Mouse (Mus musculus): ENCODE results near the gene Gucy2g. TPM values are rescaled to one million over a fixed set of nuclear protein-coding genes. Genes with fewer than 3 reads are reported as not detected.
A peak's percentile ranks its signal among the peaks of the same experiment; 100 is the strongest.

Gucy2g gene
- polyA plus RNA-seq, 1 experiment from 2014 or later, result not detected

DNA sequence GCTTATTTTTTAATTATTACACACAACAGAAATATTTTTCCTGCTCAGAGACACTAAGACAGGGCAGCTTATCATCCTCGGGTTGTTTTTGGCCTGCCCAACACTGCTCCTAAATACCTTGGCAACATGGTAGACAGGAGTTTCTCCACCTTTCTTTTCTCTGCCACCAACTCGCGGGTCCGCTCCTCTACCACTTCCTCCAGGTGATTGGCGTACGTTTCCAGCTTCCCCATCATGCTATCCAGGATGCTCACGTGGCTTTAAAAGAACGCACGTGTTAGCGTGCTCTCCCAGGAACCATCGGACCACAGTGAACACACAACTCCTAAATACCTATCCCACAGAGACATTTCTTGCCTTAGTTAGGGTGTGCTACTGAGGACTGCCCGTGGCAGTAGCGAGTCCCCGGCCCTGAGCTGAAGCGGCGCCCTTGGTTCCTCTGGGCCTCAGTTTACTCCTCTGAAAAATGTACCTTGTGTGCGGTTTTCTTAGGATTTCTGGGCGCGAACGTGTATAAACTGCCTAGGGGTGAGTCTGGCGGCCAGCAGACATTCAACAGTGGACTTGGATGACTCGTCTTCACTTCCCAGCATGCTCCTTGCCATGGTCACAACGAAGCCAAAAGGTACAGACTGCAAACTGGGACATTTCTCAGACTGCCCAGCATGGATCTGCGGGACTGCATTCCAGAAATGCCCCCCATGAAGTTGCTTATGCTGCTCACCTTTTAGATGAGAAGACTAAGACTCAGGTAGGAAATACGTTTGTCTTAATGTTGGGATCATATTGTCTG, 33.1 kb downstream of the Gucy2g start:
- Histone ChIP-seq H3K36me3 (ENCODE audit: control insufficient read depth, insufficient read depth, low read length) (no peaks in the 10 kb centered on the region), H3K9me3 (ENCODE audit: control insufficient read depth, low read length) (no peaks in the 10 kb centered on the region), H3K4me1 (replicated peaks; ENCODE audit: control insufficient read depth, insufficient read depth, low read length) (no peaks in the 10 kb centered on the region), H3K27ac (ENCODE audit: low read depth, low read length) (no peak overlapping the region), H3K4me3 (ENCODE audit: low read depth, low read length) (no peak overlapping the region), H3K9ac (ENCODE audit: low read depth, low read length) (no peak overlapping the region), H3K27me3 (ENCODE audit: control insufficient read depth, insufficient read depth, low read length) (no peaks in the 10 kb centered on the region), H3K4me2 (replicated peaks; ENCODE audit: low read depth, low read length) (no peak overlapping the region)
- DNase-seq (ENCODE audit: low spot score) (no peak), ATAC-seq (ENCODE audit: low FRiP score) (no peak)
- WGBS, result 68% methylated on average over 25 of the region's 25 CpGs

DNA sequence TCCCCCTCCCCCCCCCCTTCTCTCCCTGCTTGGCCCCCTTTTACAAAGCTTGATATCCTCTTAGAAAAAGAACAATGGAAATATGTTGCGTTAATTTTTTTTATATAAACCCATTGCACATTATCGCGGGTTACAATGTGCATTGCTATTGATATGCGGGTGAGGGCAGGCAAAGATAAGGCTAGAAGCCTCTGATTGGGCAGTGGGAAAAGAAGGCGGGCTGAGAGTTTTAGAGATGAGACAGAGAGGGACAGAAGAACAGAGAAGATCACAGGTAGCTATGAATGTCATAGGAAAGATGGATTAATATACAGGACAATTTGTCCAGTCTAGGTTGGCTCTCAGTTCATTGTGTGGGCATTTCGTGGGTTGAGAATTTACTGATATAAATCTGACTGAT, 33.8 kb downstream of the Gucy2g start:
- no peak overlapping the region for H3K27ac ChIP-seq (ENCODE audit: low read depth, low read length)
- H3K4me3 ChIP-seq (ENCODE audit: low read depth, low read length), result no peak overlapping the region
- no peak for ATAC-seq (ENCODE audit: low FRiP score)
- 59% methylated on average over 6 of the region's 6 CpGs for WGBS
- no peaks in the 10 kb centered on the region for H3K9me3 ChIP-seq (ENCODE audit: control insufficient read depth, low read length)
- H3K4me2 ChIP-seq (replicated peaks; ENCODE audit: low read depth, low read length), result no peak overlapping the region
- H3K27me3 ChIP-seq (ENCODE audit: control insufficient read depth, insufficient read depth, low read length), result no peaks in the 10 kb centered on the region
- H3K36me3 ChIP-seq (ENCODE audit: control insufficient read depth, insufficient read depth, low read length), result no peaks in the 10 kb centered on the region
- no peaks in the 10 kb centered on the region for H3K4me1 ChIP-seq (replicated peaks; ENCODE audit: control insufficient read depth, insufficient read depth, low read length)
- no peak overlapping the region for H3K9ac ChIP-seq (ENCODE audit: low read depth, low read length)
- DNase-seq (ENCODE audit: low spot score), result no peak

GRCm38 (mm10) chr19:55206482-55207138, 34.4 kb downstream of the Gucy2g start:
- H3K27ac ChIP-seq (ENCODE audit: low read depth, low read length), result no peak overlapping the region
- ATAC-seq (ENCODE audit: low FRiP score) (no peak), DNase-seq (ENCODE audit: low spot score) (peak; percentile 73)
- no peak overlapping the region for H3K4me3 ChIP-seq (ENCODE audit: low read depth, low read length)
- no peak overlapping the region for H3K9ac ChIP-seq (ENCODE audit: low read depth, low read length)
- no peaks in the 10 kb centered on the region for H3K27me3 ChIP-seq (ENCODE audit: control insufficient read depth, insufficient read depth, low read length)
- H3K4me1 ChIP-seq (replicated peaks; ENCODE audit: control insufficient read depth, insufficient read depth, low read length), result no peaks in the 10 kb centered on the region
- H3K9me3 ChIP-seq (ENCODE audit: control insufficient read depth, low read length), result no peaks in the 10 kb centered on the region
- no peaks in the 10 kb centered on the region for H3K36me3 ChIP-seq (ENCODE audit: control insufficient read depth, insufficient read depth, low read length)
- 39% methylated on average over 8 of the region's 8 CpGs for WGBS
- H3K4me2 ChIP-seq (replicated peaks; ENCODE audit: low read depth, low read length), result no peak overlapping the region

DNA sequence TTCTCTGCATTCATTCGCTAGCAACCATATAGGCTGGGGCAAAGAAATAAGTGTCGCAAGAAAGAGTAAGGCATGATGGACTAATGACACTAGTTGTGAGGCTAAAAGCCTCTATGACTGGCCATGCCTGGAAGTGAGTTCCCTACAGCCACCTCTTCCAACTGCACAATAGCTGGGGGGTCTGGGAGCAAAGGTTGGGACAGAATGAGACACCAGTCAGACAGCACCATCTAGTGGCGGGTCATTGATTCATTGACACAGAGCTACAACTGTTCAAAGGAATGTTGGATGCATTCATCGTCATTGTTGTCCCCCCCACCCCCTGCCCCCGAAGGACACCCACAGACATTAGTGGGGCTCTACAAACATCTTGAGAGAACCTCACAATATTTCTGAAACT, 42.7 kb downstream of the Gucy2g start:
- Histone ChIP-seq H3K36me3 (ENCODE audit: control insufficient read depth, insufficient read depth, low read length) (no peaks in the 10 kb centered on the region), H3K27ac (ENCODE audit: low read depth, low read length) (no peak overlapping the region), H3K4me1 (replicated peaks; ENCODE audit: control insufficient read depth, insufficient read depth, low read length) (no peaks in the 10 kb centered on the region), H3K9ac (ENCODE audit: low read depth, low read length) (no peak overlapping the region), H3K27me3 (ENCODE audit: control insufficient read depth, insufficient read depth, low read length) (no peaks in the 10 kb centered on the region), H3K9me3 (ENCODE audit: control insufficient read depth, low read length) (no peaks in the 10 kb centered on the region), H3K4me2 (replicated peaks; ENCODE audit: low read depth, low read length) (no peak overlapping the region), H3K4me3 (ENCODE audit: low read depth, low read length) (no peak overlapping the region)
- ATAC-seq (ENCODE audit: low FRiP score) (peak; percentile 53; the same call in 1 of the 2 replicates), DNase-seq (ENCODE audit: low spot score) (peak; percentile 86)
- 33% methylated on average over 5 of the region's 5 CpGs for WGBS

- Histone ChIP-seq H3K9me3 (ENCODE audit: control insufficient read depth, low read length) (no peaks in the 10 kb centered on the region), H3K4me3 (ENCODE audit: low read depth, low read length) (no peak overlapping the region), H3K27ac (ENCODE audit: low read depth, low read length) (no peak overlapping the region), H3K36me3 (ENCODE audit: control insufficient read depth, insufficient read depth, low read length) (no peaks in the 10 kb centered on the region), H3K4me1 (replicated peaks; ENCODE audit: control insufficient read depth, insufficient read depth, low read length) (no peaks in the 10 kb centered on the region), H3K4me2 (replicated peaks; ENCODE audit: low read depth, low read length) (no peak overlapping the region), H3K27me3 (ENCODE audit: control insufficient read depth, insufficient read depth, low read length) (no peaks in the 10 kb centered on the region), H3K9ac (ENCODE audit: low read depth, low read length) (no peak overlapping the region)
- WGBS, result 85% methylated on average over 3 of the region's 3 CpGs
- no peak for DNase-seq (ENCODE audit: low spot score)
- no peak for ATAC-seq (ENCODE audit: low FRiP score)
Observed at GRCm38 (mm10) chr19:55195574-55195973, 45.5 kb downstream of the Gucy2g start.

GRCm38 (mm10) chr19:55194520-55195170, 46.4 kb downstream of the Gucy2g start:
- 85% methylated on average over 7 of the region's 7 CpGs for WGBS

GRCm38 (mm10) chr19:55193717-55194394, 47.2 kb downstream of the Gucy2g start:
- H3K9ac ChIP-seq (ENCODE audit: low read depth, low read length), result no peak overlapping the region
- H3K4me1 ChIP-seq (replicated peaks; ENCODE audit: control insufficient read depth, insufficient read depth, low read length), result no peaks in the 10 kb centered on the region
- no peak for DNase-seq (ENCODE audit: low spot score)
- H3K4me2 ChIP-seq (replicated peaks; ENCODE audit: low read depth, low read length), result no peak overlapping the region
- no peak overlapping the region for H3K4me3 ChIP-seq (ENCODE audit: low read depth, low read length)
- H3K36me3 ChIP-seq (ENCODE audit: control insufficient read depth, insufficient read depth, low read length), result no peaks in the 10 kb centered on the region
- 61% methylated on average over 11 of the region's 11 CpGs for WGBS
- no peaks in the 10 kb centered on the region for H3K27me3 ChIP-seq (ENCODE audit: control insufficient read depth, insufficient read depth, low read length)
- no peak for ATAC-seq (ENCODE audit: low FRiP score)
- no peak overlapping the region for H3K27ac ChIP-seq (ENCODE audit: low read depth, low read length)
- no peaks in the 10 kb centered on the region for H3K9me3 ChIP-seq (ENCODE audit: control insufficient read depth, low read length)

More at GRCm38 (mm10) chr19:55194520-55195170, 46.4 kb downstream of the Gucy2g start:
- H3K4me2 ChIP-seq (replicated peaks; ENCODE audit: low read depth, low read length), result no peak overlapping the region
- no peaks in the 10 kb centered on the region for H3K4me1 ChIP-seq (replicated peaks; ENCODE audit: control insufficient read depth, insufficient read depth, low read length)
- no peaks in the 10 kb centered on the region for H3K27me3 ChIP-seq (ENCODE audit: control insufficient read depth, insufficient read depth, low read length)
- no peak overlapping the region for H3K9ac ChIP-seq (ENCODE audit: low read depth, low read length)
- H3K4me3 ChIP-seq (ENCODE audit: low read depth, low read length), result no peak overlapping the region
- H3K27ac ChIP-seq (ENCODE audit: low read depth, low read length), result no peak overlapping the region
- no peaks in the 10 kb centered on the region for H3K9me3 ChIP-seq (ENCODE audit: control insufficient read depth, low read length)
- no peaks in the 10 kb centered on the region for H3K36me3 ChIP-seq (ENCODE audit: control insufficient read depth, insufficient read depth, low read length)
- DNase-seq (ENCODE audit: low spot score) (no peak), ATAC-seq (ENCODE audit: low FRiP score) (no peak)

- no peak for ATAC-seq (ENCODE audit: low FRiP score)
- no peak for DNase-seq (ENCODE audit: low spot score)
- no peak overlapping the region for H3K27ac ChIP-seq (ENCODE audit: low read depth, low read length)
Observed at GRCm38 (mm10) chr19:55192254-55192945, 48.6 kb downstream of the Gucy2g start.

More at GRCm38 (mm10) chr19:55192254-55192945, 48.6 kb downstream of the Gucy2g start:
- Histone ChIP-seq H3K27me3 (ENCODE audit: control insufficient read depth, insufficient read depth, low read length) (no peaks in the 10 kb centered on the region), H3K4me3 (ENCODE audit: low read depth, low read length) (no peak overlapping the region), H3K4me2 (replicated peaks; ENCODE audit: low read depth, low read length) (no peak overlapping the region), H3K36me3 (ENCODE audit: control insufficient read depth, insufficient read depth, low read length) (no peaks in the 10 kb centered on the region), H3K9ac (ENCODE audit: low read depth, low read length) (no peak overlapping the region), H3K9me3 (ENCODE audit: control insufficient read depth, low read length) (no peaks in the 10 kb centered on the region), H3K4me1 (replicated peaks; ENCODE audit: control insufficient read depth, insufficient read depth, low read length) (no peaks in the 10 kb centered on the region)
- WGBS, result 90% methylated on average over 21 of the region's 21 CpGs
